Mouse (Mus musculus) embryonic fibroblast, embryonic 13.5 days (primary cell): ENCODE results near the gene Kctd3.

Experiments used
- CTCF ChIP-seq: IDR thresholded peaks from 2 replicates; pipeline ENCODE4 v1.5.1; 2011; ENCODE audit warnings: mild to moderate bottlenecking, control low read depth, low read length, moderate library complexity, borderline replicate concordance; ENCODE audit not compliant: insufficient read depth
- POLR2A ChIP-seq: IDR thresholded peaks from 2 replicates; pipeline ENCODE4 v1.6.1; 2011; ENCODE audit warnings: low read depth, mild to moderate bottlenecking, control low read depth, low read length, moderate library complexity

- no peak for TF ChIP-seq CTCF
- TF ChIP-seq POLR2A = no peak
These were observed 14.4 kb downstream of the Kctd3 start for GRCm38 (mm10) chr1:188993218-188993617.
